Mouse (Mus musculus): ENCODE measurements at regions not wholly inside any gene's neighbourhood (a gene's known extent, or its start where the extent isn't known, plus 50 kb on each side); places are given as distances from the start of the nearest gene placed in this dataset.

- no peak overlapping the region for H3K4me2 ChIP-seq (replicated peaks)
- no peaks in the 10 kb centered on the region for H3K27me3 ChIP-seq (ENCODE audit: control insufficient read depth, insufficient read depth, low read length)
- H3K4me1 ChIP-seq (replicated peaks; ENCODE audit: control insufficient read depth, insufficient read depth, low read length): peaks cover 3% of the 10 kb centered on the region; the same call in 1 of the 2 replicates
- DNase-seq (ENCODE audit: low spot score) (no peak), ATAC-seq (ENCODE audit: low FRiP score) (no peak)
- H3K9ac ChIP-seq: no peak overlapping the region
- no peak overlapping the region for H3K4me3 ChIP-seq (replicated peaks; ENCODE audit: low read length)
- 81% methylated on average over 6 of the region's 6 CpGs for WGBS
- no peaks in the 10 kb centered on the region for H3K36me3 ChIP-seq (replicated peaks; ENCODE audit: control insufficient read depth, insufficient read depth)
- H3K27ac ChIP-seq: no peak overlapping the region
- H3K9me3 ChIP-seq (ENCODE audit: control insufficient read depth, low read length): no peaks in the 10 kb centered on the region
Measured at GRCm38 (mm10) chr3:65457931-65458330, 65.5 kb upstream of the Ssr3 start.

GRCm38 (mm10) chr3:65455597-65456284, 63.3 kb upstream of the Ssr3 start:
- ATAC-seq (ENCODE audit: low FRiP score) (peak; percentile 95), DNase-seq (ENCODE audit: low spot score) (peak; percentile 65)
- H3K4me2 ChIP-seq (replicated peaks): no peak overlapping the region
- H3K36me3 ChIP-seq (replicated peaks; ENCODE audit: control insufficient read depth, insufficient read depth): no peaks in the 10 kb centered on the region
- H3K27ac ChIP-seq: peak overlapping the region; percentile 40
- no peaks in the 10 kb centered on the region for H3K9me3 ChIP-seq (ENCODE audit: control insufficient read depth, low read length)
- WGBS: 29% methylated on average over 14 of the region's 14 CpGs
- no peak overlapping the region for H3K4me3 ChIP-seq (replicated peaks; ENCODE audit: low read length)
- H3K9ac ChIP-seq: no peak overlapping the region
- H3K4me1 ChIP-seq (replicated peaks; ENCODE audit: control insufficient read depth, insufficient read depth, low read length): peaks cover 3% of the 10 kb centered on the region; the same call in 1 of the 2 replicates
- no peaks in the 10 kb centered on the region for H3K27me3 ChIP-seq (ENCODE audit: control insufficient read depth, insufficient read depth, low read length)

GRCm38 (mm10) chr3:65454301-65454700, 61.9 kb upstream of the Ssr3 start:
- H3K36me3 ChIP-seq (replicated peaks; ENCODE audit: control insufficient read depth, insufficient read depth): no peaks in the 10 kb centered on the region
- H3K9me3 ChIP-seq (ENCODE audit: control insufficient read depth, low read length): no peaks in the 10 kb centered on the region
- no peak overlapping the region for H3K9ac ChIP-seq
- no peak overlapping the region for H3K4me2 ChIP-seq (replicated peaks)
- DNase-seq (ENCODE audit: low spot score): no peak
- no peak overlapping the region for H3K27ac ChIP-seq
- no peak for ATAC-seq (ENCODE audit: low FRiP score)
- H3K4me3 ChIP-seq (replicated peaks; ENCODE audit: low read length): no peak overlapping the region
- no peaks in the 10 kb centered on the region for H3K27me3 ChIP-seq (ENCODE audit: control insufficient read depth, insufficient read depth, low read length)
- peaks cover 3% of the 10 kb centered on the region; the same call in 1 of the 2 replicates for H3K4me1 ChIP-seq (replicated peaks; ENCODE audit: control insufficient read depth, insufficient read depth, low read length)
- 96% methylated on average over 7 of the region's 7 CpGs for WGBS

GRCm38 (mm10) chr3:65449176-65449575, 56.8 kb upstream of the Ssr3 start:
- Histone ChIP-seq H3K27ac (no peak overlapping the region), H3K9me3 (ENCODE audit: control insufficient read depth, low read length) (no peaks in the 10 kb centered on the region), H3K4me2 (replicated peaks) (no peak overlapping the region), H3K9ac (no peak overlapping the region), H3K4me3 (replicated peaks; ENCODE audit: low read length) (no peak overlapping the region), H3K4me1 (replicated peaks; ENCODE audit: control insufficient read depth, insufficient read depth, low read length) (no peaks in the 10 kb centered on the region), H3K36me3 (replicated peaks; ENCODE audit: control insufficient read depth, insufficient read depth) (no peaks in the 10 kb centered on the region), H3K27me3 (ENCODE audit: control insufficient read depth, insufficient read depth, low read length) (no peaks in the 10 kb centered on the region)
- 100% methylated on average over 1 of the region's 1 CpGs for WGBS
- ATAC-seq (ENCODE audit: low FRiP score): no peak
- DNase-seq (ENCODE audit: low spot score): no peak

GRCm38 (mm10) chr3:65443701-65444100, 51.3 kb upstream of the Ssr3 start:
- WGBS: 41% methylated on average over 1 of the region's 1 CpGs
- H3K4me1 ChIP-seq (replicated peaks; ENCODE audit: control insufficient read depth, insufficient read depth, low read length): peaks cover 4% of the 10 kb centered on the region
- no peak overlapping the region for H3K9ac ChIP-seq
- DNase-seq (ENCODE audit: low spot score) (no peak), ATAC-seq (ENCODE audit: low FRiP score) (0 out of 2 replicates have a peak, but pooled peaks have one; percentile 19)
- no peak overlapping the region for H3K4me2 ChIP-seq (replicated peaks)
- H3K9me3 ChIP-seq (ENCODE audit: control insufficient read depth, low read length): no peaks in the 10 kb centered on the region
- H3K27me3 ChIP-seq (ENCODE audit: control insufficient read depth, insufficient read depth, low read length): no peaks in the 10 kb centered on the region
- H3K4me3 ChIP-seq (replicated peaks; ENCODE audit: low read length): no peak overlapping the region
- no peaks in the 10 kb centered on the region for H3K36me3 ChIP-seq (replicated peaks; ENCODE audit: control insufficient read depth, insufficient read depth)
- no peak overlapping the region for H3K27ac ChIP-seq

GRCm38 (mm10) chr3:65442946-65443345, 50.5 kb upstream of the Ssr3 start:
- ATAC-seq (ENCODE audit: low FRiP score) (no peak), DNase-seq (ENCODE audit: low spot score) (no peak)
- H3K9me3 ChIP-seq (ENCODE audit: control insufficient read depth, low read length): no peaks in the 10 kb centered on the region
- no peak overlapping the region for H3K4me3 ChIP-seq (replicated peaks; ENCODE audit: low read length)
- H3K4me1 ChIP-seq (replicated peaks; ENCODE audit: control insufficient read depth, insufficient read depth, low read length): peaks cover 4% of the 10 kb centered on the region
- H3K27me3 ChIP-seq (ENCODE audit: control insufficient read depth, insufficient read depth, low read length): no peaks in the 10 kb centered on the region
- no peak overlapping the region for H3K4me2 ChIP-seq (replicated peaks)
- H3K9ac ChIP-seq: no peak overlapping the region
- no peaks in the 10 kb centered on the region for H3K36me3 ChIP-seq (replicated peaks; ENCODE audit: control insufficient read depth, insufficient read depth)
- no peak overlapping the region for H3K27ac ChIP-seq
- 78% methylated on average over 8 of the region's 8 CpGs for WGBS

GRCm38 (mm10) chr3:65442269-65442668, 49.8 kb upstream of the Ssr3 start:
- H3K27me3 ChIP-seq (ENCODE audit: control insufficient read depth, insufficient read depth, low read length): no peaks in the 10 kb centered on the region
- no peak for ATAC-seq (ENCODE audit: low FRiP score)
- peak overlapping the region; percentile 58; the same call in 1 of the 2 replicates for H3K27ac ChIP-seq
- no peak overlapping the region for H3K4me2 ChIP-seq (replicated peaks)
- H3K36me3 ChIP-seq (replicated peaks; ENCODE audit: control insufficient read depth, insufficient read depth): no peaks in the 10 kb centered on the region
- no peak overlapping the region for H3K9ac ChIP-seq
- H3K4me1 ChIP-seq (replicated peaks; ENCODE audit: control insufficient read depth, insufficient read depth, low read length): peaks cover 4% of the 10 kb centered on the region
- WGBS: 74% methylated on average over 4 of the region's 4 CpGs
- no peak for DNase-seq (ENCODE audit: low spot score)
- H3K9me3 ChIP-seq (ENCODE audit: control insufficient read depth, low read length): no peaks in the 10 kb centered on the region
- H3K4me3 ChIP-seq (replicated peaks; ENCODE audit: low read length): no peak overlapping the region

Data from hindbrain, embryonic 14.5 days (tissue).